Mouse (Mus musculus): Measurements from ENCODE around the gene Npnt. TPM values are rescaled to one million over a fixed set of nuclear protein-coding genes. Genes with fewer than 3 reads are reported as not detected.

Npnt gene
- polyA plus RNA-seq, 1 experiment: not detected

- H3K4me3 ChIP-seq (ENCODE audit: insufficient read depth, low read length): no peak overlapping the region
Measured at GRCm38 (mm10) chr3:132940181-132940990, 9.7 kb downstream of the Npnt start.

DNA sequence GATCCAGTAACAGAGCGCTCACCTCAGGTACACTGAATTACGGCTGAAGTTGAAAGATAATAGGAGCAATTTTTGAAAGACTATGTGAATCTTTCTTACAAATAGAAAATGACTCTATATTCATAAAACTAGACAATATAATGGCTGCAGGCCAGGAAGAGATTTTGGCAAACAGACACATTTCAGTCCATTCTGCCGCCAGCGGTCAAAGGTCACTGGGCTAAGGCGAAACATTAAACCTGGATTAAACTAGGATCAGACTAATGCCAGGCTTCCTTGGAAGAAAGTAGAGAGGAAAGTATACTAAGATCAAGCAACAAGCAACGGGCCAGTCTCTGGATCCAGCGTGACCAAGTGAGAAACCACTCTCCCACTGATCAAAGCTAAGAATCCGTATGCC lies 11.1 kb downstream of the Npnt start:
- Histone ChIP-seq H3K4me1 (ENCODE audit: control insufficient read depth, insufficient read depth, low read length) (no peaks in the 10 kb centered on the region), H3K4me3 (ENCODE audit: insufficient read depth, low read length) (no peak overlapping the region), H3K27ac (ENCODE audit: insufficient read depth, low read depth, low read length) (no peak overlapping the region)
- no peak for TF ChIP-seq CTCF (IDR thresholded peaks at IDR 0.05; ENCODE audit: low read depth, low read length)
- no peak for TF ChIP-seq POLR2A (IDR thresholded peaks at IDR 0.05; ENCODE audit: borderline replicate concordance, low read depth, low read length)

More at GRCm38 (mm10) chr3:132940181-132940990, 9.7 kb downstream of the Npnt start:
- no peaks in the 10 kb centered on the region for H3K4me1 ChIP-seq (ENCODE audit: control insufficient read depth, insufficient read depth, low read length)
- TF ChIP-seq CTCF (IDR thresholded peaks at IDR 0.05; ENCODE audit: low read depth, low read length) (no peak), POLR2A (IDR thresholded peaks at IDR 0.05; ENCODE audit: borderline replicate concordance, low read depth, low read length) (no peak)
- no peak overlapping the region for H3K27ac ChIP-seq (ENCODE audit: insufficient read depth, low read depth, low read length)

DNA sequence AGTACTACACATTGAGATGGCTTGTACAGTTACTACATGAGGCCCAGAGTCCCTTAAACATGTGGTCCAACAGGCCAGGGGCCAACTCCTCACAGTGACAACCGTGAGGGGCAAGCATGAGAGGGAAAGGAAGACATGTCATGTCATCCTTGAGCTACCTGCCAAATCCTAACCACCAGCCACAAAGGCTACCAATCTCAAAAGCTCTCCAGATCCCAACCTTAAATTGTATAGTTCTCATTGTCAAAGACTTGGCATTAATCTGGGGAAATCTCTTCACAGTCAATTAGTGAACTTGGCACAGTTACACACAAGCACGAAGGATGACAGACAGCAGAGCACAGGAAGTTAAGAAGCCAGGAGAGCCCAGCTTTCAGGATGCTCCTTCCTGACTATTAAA lies 15.4 kb downstream of the Npnt start:
- TF ChIP-seq CTCF (IDR thresholded peaks at IDR 0.05; ENCODE audit: low read depth, low read length) (no peak), POLR2A (IDR thresholded peaks at IDR 0.05; ENCODE audit: borderline replicate concordance, low read depth, low read length) (no peak)
- H3K4me3 ChIP-seq (ENCODE audit: insufficient read depth, low read length): no peak overlapping the region
- no peaks in the 10 kb centered on the region for H3K4me1 ChIP-seq (ENCODE audit: control insufficient read depth, insufficient read depth, low read length)
- H3K27ac ChIP-seq (ENCODE audit: insufficient read depth, low read depth, low read length): no peak overlapping the region

- TF ChIP-seq CTCF (IDR thresholded peaks at IDR 0.05; ENCODE audit: low read depth, low read length) (no peak), POLR2A (IDR thresholded peaks at IDR 0.05; ENCODE audit: borderline replicate concordance, low read depth, low read length) (no peak)
- Histone ChIP-seq H3K4me3 (ENCODE audit: insufficient read depth, low read length) (no peak overlapping the region), H3K27ac (ENCODE audit: insufficient read depth, low read depth, low read length) (no peak overlapping the region), H3K4me1 (ENCODE audit: control insufficient read depth, insufficient read depth, low read length) (no peaks in the 10 kb centered on the region)
Measured at GRCm38 (mm10) chr3:132931526-132931925, 18.6 kb downstream of the Npnt start.

- no peak for TF ChIP-seq CTCF (IDR thresholded peaks at IDR 0.05; ENCODE audit: low read depth, low read length)
- no peak for TF ChIP-seq POLR2A (IDR thresholded peaks at IDR 0.05; ENCODE audit: borderline replicate concordance, low read depth, low read length)
- Histone ChIP-seq H3K27ac (ENCODE audit: insufficient read depth, low read depth, low read length) (no peak overlapping the region), H3K4me1 (ENCODE audit: control insufficient read depth, insufficient read depth, low read length) (no peaks in the 10 kb centered on the region), H3K4me3 (ENCODE audit: insufficient read depth, low read length) (no peak overlapping the region)
Measured at GRCm38 (mm10) chr3:132929866-132930265, 20.2 kb downstream of the Npnt start.

GRCm38 (mm10) chr3:132928186-132928585 lies 21.9 kb downstream of the Npnt start:
- H3K4me3 ChIP-seq (ENCODE audit: insufficient read depth, low read length): no peak overlapping the region
- no peak overlapping the region for H3K27ac ChIP-seq (ENCODE audit: insufficient read depth, low read depth, low read length)
- no peaks in the 10 kb centered on the region for H3K4me1 ChIP-seq (ENCODE audit: control insufficient read depth, insufficient read depth, low read length)
- TF ChIP-seq POLR2A (IDR thresholded peaks at IDR 0.05; ENCODE audit: borderline replicate concordance, low read depth, low read length) (no peak), CTCF (IDR thresholded peaks at IDR 0.05; ENCODE audit: low read depth, low read length) (no peak)

- Histone ChIP-seq H3K27ac (ENCODE audit: insufficient read depth, low read depth, low read length) (no peak overlapping the region), H3K4me3 (ENCODE audit: insufficient read depth, low read length) (no peak overlapping the region), H3K4me1 (ENCODE audit: control insufficient read depth, insufficient read depth, low read length) (no peaks in the 10 kb centered on the region)
- no peak for TF ChIP-seq CTCF (IDR thresholded peaks at IDR 0.05; ENCODE audit: low read depth, low read length)
- TF ChIP-seq POLR2A (IDR thresholded peaks at IDR 0.05; ENCODE audit: borderline replicate concordance, low read depth, low read length): no peak
Measured at GRCm38 (mm10) chr3:132919798-132920197, 30.3 kb downstream of the Npnt start.

GRCm38 (mm10) chr3:132919240-132919639 lies 30.9 kb downstream of the Npnt start:
- TF ChIP-seq POLR2A (IDR thresholded peaks at IDR 0.05; ENCODE audit: borderline replicate concordance, low read depth, low read length) (no peak), CTCF (IDR thresholded peaks at IDR 0.05; ENCODE audit: low read depth, low read length) (no peak)
- no peak overlapping the region for H3K4me3 ChIP-seq (ENCODE audit: insufficient read depth, low read length)
- no peak overlapping the region for H3K27ac ChIP-seq (ENCODE audit: insufficient read depth, low read depth, low read length)

GRCm38 (mm10) chr3:132917356-132918090 lies 32.6 kb downstream of the Npnt start:
- no peak overlapping the region for H3K4me3 ChIP-seq (ENCODE audit: insufficient read depth, low read length)
- no peak overlapping the region for H3K27ac ChIP-seq (ENCODE audit: insufficient read depth, low read depth, low read length)
- no peaks in the 10 kb centered on the region for H3K4me1 ChIP-seq (ENCODE audit: control insufficient read depth, insufficient read depth, low read length)
- TF ChIP-seq POLR2A (IDR thresholded peaks at IDR 0.05; ENCODE audit: borderline replicate concordance, low read depth, low read length) (no peak), CTCF (IDR thresholded peaks at IDR 0.05; ENCODE audit: low read depth, low read length) (no peak)

More at GRCm38 (mm10) chr3:132919240-132919639, 30.9 kb downstream of the Npnt start:
- H3K4me1 ChIP-seq (ENCODE audit: control insufficient read depth, insufficient read depth, low read length): no peaks in the 10 kb centered on the region

DNA sequence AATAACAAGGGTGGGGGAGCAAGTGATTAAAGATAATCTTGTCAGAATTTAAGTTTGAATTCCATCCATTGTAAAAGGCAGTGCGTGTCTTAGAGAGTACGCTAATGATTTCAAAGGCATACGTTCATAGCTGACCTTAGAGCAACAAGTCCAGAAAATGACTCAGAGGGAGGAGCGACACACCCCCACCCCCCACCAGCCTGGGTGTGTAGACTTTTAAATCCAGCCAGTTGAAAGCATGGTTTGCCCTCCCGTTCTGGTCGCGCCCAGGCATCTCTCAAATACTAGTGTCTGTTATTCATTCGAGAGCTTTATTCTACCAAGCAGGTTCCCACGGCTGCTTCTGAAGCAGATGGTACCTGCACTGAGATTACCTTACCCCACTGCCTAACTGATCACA lies 34.4 kb downstream of the Npnt start:
- Histone ChIP-seq H3K4me1 (ENCODE audit: control insufficient read depth, insufficient read depth, low read length) (no peaks in the 10 kb centered on the region), H3K4me3 (ENCODE audit: insufficient read depth, low read length) (no peak overlapping the region), H3K27ac (ENCODE audit: insufficient read depth, low read depth, low read length) (no peak overlapping the region)
- no peak for TF ChIP-seq POLR2A (IDR thresholded peaks at IDR 0.05; ENCODE audit: borderline replicate concordance, low read depth, low read length)
- no peak for TF ChIP-seq CTCF (IDR thresholded peaks at IDR 0.05; ENCODE audit: low read depth, low read length)

Measured in bone marrow macrophage, adult 2 months (primary cell).